Mouse (Mus musculus): ENCODE data around the gene Shbg. TPM values are rescaled to one million over a fixed set of nuclear protein-coding genes. Genes with fewer than 3 reads are reported as not detected.

The Shbg gene
- polyA plus RNA-seq, 1 experiment: 0.42 TPM

DNA sequence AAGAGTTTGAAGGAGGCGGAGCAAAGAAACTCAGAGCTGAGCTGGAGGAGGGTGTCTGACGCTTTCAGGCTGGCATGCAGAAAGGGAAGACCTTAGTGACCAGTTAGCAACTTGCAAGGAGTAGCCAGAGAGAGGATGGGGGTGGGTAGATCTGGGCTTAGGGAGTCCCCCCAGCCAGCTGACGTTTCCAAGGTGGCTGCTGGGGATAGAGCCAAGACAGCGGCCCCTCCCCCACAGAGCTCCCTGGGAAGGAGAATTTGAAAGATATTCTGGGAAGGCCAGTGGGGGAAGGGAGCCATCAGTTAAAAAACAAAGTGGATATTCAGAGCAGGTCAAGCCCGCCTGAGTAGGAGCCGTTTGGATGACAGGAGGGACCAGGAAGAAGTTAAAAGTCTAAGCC lies 17.6 kb downstream of the Shbg start:
- Histone ChIP-seq H3K4me1 (ENCODE audit: control insufficient read depth, insufficient read depth, low read length) (peaks cover 2% of the 10 kb centered on the region; the same call in 1 of the 2 replicates), H3K27ac (ENCODE audit: insufficient read depth, low read depth, low read length) (no peak overlapping the region; the same call in 1 of the 2 replicates), H3K36me3 (ENCODE audit: control insufficient read depth, insufficient read depth, low read length) (no peaks in the 10 kb centered on the region), H3K27me3 (replicated peaks; ENCODE audit: control insufficient read depth, insufficient read depth, low read length) (peaks cover 2% of the 10 kb centered on the region; the same call in 1 of the 2 replicates), H3K4me3 (ENCODE audit: insufficient read depth, low read depth, low read length) (no peak overlapping the region)
- 26% methylated on average over 6 of the region's 6 CpGs for WGBS
- DNase-seq: peak; percentile 48
- TF ChIP-seq CTCF (conservative IDR thresholded peaks at IDR 0.05; ENCODE audit: insufficient read depth, insufficient read length, low read depth, low read length) (no peak), POLR2A (IDR thresholded peaks at IDR 0.05; ENCODE audit: low read depth, low read length) (no peak)

DNA sequence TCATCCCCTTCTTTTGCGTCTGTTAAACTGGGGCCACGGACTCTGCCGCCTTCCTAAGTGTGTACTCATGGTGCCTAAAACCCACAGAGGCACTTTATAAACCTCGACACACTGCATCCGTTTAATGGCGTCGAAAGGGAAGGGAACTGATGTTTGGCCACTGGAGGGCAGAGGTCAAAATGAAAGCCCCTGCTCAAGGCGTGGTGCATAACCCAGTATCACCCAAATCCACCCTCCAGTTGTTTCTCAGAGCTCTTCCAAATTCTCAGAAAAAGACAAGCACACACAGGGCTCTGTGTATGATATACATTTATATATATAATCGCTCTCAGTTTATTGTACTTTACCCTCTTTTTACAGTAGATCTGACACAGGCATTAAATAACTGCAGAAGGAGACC lies 18.3 kb downstream of the Shbg start:
- WGBS: 37% methylated on average over 9 of the region's 9 CpGs
- no peak overlapping the region for H3K27ac ChIP-seq (ENCODE audit: insufficient read depth, low read depth, low read length)

DNA sequence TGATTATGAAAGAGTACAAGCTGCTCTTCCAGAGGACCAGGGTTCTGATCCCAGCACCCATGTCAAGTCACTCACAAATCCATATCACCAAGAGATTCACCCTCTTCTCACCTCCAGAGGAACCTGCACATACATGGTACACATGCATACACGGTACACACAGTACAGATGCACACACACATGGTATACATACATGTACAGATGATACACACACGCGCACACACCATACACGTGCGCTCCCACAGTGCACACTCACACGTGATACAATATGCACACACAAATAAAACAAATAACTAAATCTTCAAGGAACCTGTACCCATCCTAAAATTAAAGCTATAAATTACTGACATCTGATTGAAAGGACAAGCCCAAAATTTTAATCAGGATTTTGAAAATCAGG lies 22.9 kb downstream of the Shbg start:
- no peak overlapping the region for H3K27ac ChIP-seq (ENCODE audit: insufficient read depth, low read depth, low read length)
- TF ChIP-seq CTCF (conservative IDR thresholded peaks at IDR 0.05; ENCODE audit: insufficient read depth, insufficient read length, low read depth, low read length) (no peak), POLR2A (IDR thresholded peaks at IDR 0.05; ENCODE audit: low read depth, low read length) (no peak)
- 0 out of 2 replicates have a peak, but pooled peaks cover 2% of the 10 kb centered on the region for H3K36me3 ChIP-seq (ENCODE audit: control insufficient read depth, insufficient read depth, low read length)
- no peak overlapping the region for H3K4me3 ChIP-seq (ENCODE audit: insufficient read depth, low read depth, low read length)
- H3K4me1 ChIP-seq (ENCODE audit: control insufficient read depth, insufficient read depth, low read length): no peaks in the 10 kb centered on the region; the same call in 1 of the 2 replicates
- DNase-seq: no peak
- WGBS: 94% methylated on average over 6 of the region's 6 CpGs
- H3K27me3 ChIP-seq (replicated peaks; ENCODE audit: control insufficient read depth, insufficient read depth, low read length): no peaks in the 10 kb centered on the region

More for the DNA sequence above, 18.3 kb downstream of the Shbg start:
- Histone ChIP-seq H3K36me3 (ENCODE audit: control insufficient read depth, insufficient read depth, low read length) (no peaks in the 10 kb centered on the region), H3K27me3 (replicated peaks; ENCODE audit: control insufficient read depth, insufficient read depth, low read length) (no peaks in the 10 kb centered on the region), H3K4me1 (ENCODE audit: control insufficient read depth, insufficient read depth, low read length) (peaks cover 2% of the 10 kb centered on the region; the same call in 1 of the 2 replicates), H3K4me3 (ENCODE audit: insufficient read depth, low read depth, low read length) (no peak overlapping the region)
- TF ChIP-seq POLR2A (IDR thresholded peaks at IDR 0.05; ENCODE audit: low read depth, low read length) (no peak), CTCF (conservative IDR thresholded peaks at IDR 0.05; ENCODE audit: insufficient read depth, insufficient read length, low read depth, low read length) (no peak)
- DNase-seq: no peak

DNA sequence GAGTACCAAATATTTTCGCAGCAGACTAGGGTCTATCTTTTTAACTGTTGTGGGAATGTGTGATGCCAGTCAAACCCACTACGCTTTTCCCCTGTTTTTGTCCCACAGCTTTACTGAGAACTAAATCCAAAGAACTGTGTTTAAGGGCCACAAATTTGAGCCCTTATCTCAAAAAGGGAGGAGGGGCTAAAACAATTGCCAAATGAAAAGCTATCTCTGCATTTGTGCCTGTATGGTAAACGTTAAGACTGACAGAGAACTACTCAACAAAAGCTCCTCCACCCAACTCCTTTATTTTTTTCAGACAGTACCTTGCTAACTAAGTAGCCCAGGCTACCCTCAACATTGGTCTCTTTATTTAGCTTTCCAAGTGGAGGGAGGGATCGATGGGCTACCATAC lies 24.9 kb downstream of the Shbg start:
- Histone ChIP-seq H3K36me3 (ENCODE audit: control insufficient read depth, insufficient read depth, low read length) (0 out of 2 replicates have a peak, but pooled peaks cover 2% of the 10 kb centered on the region), H3K4me3 (ENCODE audit: insufficient read depth, low read depth, low read length) (no peak overlapping the region), H3K4me1 (ENCODE audit: control insufficient read depth, insufficient read depth, low read length) (no peaks in the 10 kb centered on the region), H3K27me3 (replicated peaks; ENCODE audit: control insufficient read depth, insufficient read depth, low read length) (no peaks in the 10 kb centered on the region), H3K27ac (ENCODE audit: insufficient read depth, low read depth, low read length) (no peak overlapping the region)
- WGBS: 85% methylated on average over 4 of the region's 4 CpGs
- TF ChIP-seq CTCF (conservative IDR thresholded peaks at IDR 0.05; ENCODE audit: insufficient read depth, insufficient read length, low read depth, low read length) (no peak), POLR2A (IDR thresholded peaks at IDR 0.05; ENCODE audit: low read depth, low read length) (no peak)
- no peak for DNase-seq

DNA sequence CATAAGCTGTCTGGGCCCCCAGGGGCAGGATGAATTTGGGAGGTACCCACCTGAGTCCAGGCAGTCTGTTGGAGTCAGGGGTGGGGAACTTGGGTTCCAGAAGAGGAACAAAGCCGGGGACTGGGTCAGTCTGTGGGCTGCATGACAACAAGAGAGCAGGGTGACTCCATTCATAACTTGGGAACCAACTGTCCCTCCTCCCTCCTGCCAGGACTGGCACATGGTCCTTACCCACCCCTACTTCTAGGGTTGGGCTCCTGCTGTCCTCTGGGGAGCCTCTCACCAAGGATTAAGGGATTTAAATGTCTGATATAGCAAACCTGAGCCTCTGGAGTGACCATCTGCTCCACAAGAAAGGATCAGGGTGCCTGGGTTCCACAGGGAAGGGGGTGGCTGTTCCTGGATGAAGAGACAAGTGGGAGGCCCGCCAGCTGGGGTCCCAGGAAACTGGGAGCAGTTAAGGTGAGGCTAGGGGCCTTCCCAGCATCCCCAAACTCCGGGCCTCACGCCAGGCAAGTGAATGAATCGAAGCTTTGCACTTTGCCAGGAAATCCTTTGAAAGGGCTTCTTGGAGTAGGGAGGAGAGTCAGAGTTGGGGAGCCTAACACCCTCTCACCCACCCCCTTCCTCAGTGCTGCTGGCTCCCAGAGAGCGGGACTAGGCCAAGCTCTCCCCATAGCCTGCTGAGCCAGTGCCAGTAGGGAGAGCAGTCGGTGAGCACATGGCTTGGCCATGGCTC lies 25.6 kb downstream of the Shbg start:
- H3K36me3 ChIP-seq (ENCODE audit: control insufficient read depth, insufficient read depth, low read length): 0 out of 2 replicates have a peak, but pooled peaks cover 2% of the 10 kb centered on the region
- no peaks in the 10 kb centered on the region for H3K4me1 ChIP-seq (ENCODE audit: control insufficient read depth, insufficient read depth, low read length)
- TF ChIP-seq POLR2A (IDR thresholded peaks at IDR 0.05; ENCODE audit: low read depth, low read length) (no peak), CTCF (conservative IDR thresholded peaks at IDR 0.05; ENCODE audit: insufficient read depth, insufficient read length, low read depth, low read length) (no peak)
- WGBS: 77% methylated on average over 7 of the region's 7 CpGs
- no peak overlapping the region for H3K27ac ChIP-seq (ENCODE audit: insufficient read depth, low read depth, low read length)
- no peaks in the 10 kb centered on the region for H3K27me3 ChIP-seq (replicated peaks; ENCODE audit: control insufficient read depth, insufficient read depth, low read length)
- no peak overlapping the region for H3K4me3 ChIP-seq (ENCODE audit: insufficient read depth, low read depth, low read length)
- no peak for DNase-seq

DNA sequence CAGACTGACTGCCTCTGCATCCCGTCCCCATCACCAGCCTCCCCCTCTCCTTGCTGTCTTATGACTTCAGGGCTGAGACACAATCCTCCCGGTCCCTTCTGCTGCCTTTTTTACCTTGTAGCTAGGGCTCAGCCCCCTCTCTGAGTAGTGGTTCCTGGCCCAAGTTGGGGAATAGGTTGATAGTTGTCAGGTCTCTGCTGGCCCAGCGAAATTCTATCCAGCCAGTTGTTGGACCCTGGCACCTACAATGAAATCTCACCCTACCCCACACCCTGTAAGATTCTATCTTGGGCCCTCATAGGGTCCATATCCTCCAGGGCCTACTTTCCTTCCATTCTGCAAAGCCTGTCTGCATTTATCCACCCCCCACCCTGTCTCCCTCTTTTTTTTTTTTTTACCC lies 26.3 kb downstream of the Shbg start:
- H3K27ac ChIP-seq (ENCODE audit: insufficient read depth, low read depth, low read length): no peak overlapping the region
- 93% methylated on average over 3 of the region's 3 CpGs for WGBS
- H3K27me3 ChIP-seq (replicated peaks; ENCODE audit: control insufficient read depth, insufficient read depth, low read length): no peaks in the 10 kb centered on the region
- DNase-seq: no peak
- no peak overlapping the region for H3K4me3 ChIP-seq (ENCODE audit: insufficient read depth, low read depth, low read length)
- no peaks in the 10 kb centered on the region for H3K4me1 ChIP-seq (ENCODE audit: control insufficient read depth, insufficient read depth, low read length)
- 0 out of 2 replicates have a peak, but pooled peaks cover 2% of the 10 kb centered on the region for H3K36me3 ChIP-seq (ENCODE audit: control insufficient read depth, insufficient read depth, low read length)
- TF ChIP-seq POLR2A (IDR thresholded peaks at IDR 0.05; ENCODE audit: low read depth, low read length) (no peak), CTCF (conservative IDR thresholded peaks at IDR 0.05; ENCODE audit: insufficient read depth, insufficient read length, low read depth, low read length) (no peak)

DNA sequence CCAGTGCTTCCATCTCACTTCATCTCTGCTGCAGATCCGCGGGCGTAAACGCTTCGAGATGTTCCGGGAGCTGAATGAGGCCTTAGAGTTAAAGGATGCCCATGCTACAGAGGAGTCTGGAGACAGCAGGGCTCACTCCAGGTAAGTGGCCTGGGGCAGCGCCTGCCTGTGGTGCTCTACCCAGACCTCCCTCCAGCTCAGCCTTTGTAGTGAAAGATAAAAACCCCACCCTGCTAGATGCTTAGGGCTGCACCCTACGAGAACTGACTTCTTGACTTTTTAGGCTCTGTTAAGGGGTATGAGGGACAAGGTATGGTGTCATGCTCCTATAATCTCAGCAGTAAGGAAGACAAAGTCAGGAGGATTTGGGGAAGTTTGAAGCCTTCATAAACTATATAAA lies 27.1 kb downstream of the Shbg start:
- Histone ChIP-seq H3K4me3 (ENCODE audit: insufficient read depth, low read depth, low read length) (no peak overlapping the region), H3K27ac (ENCODE audit: insufficient read depth, low read depth, low read length) (no peak overlapping the region), H3K27me3 (replicated peaks; ENCODE audit: control insufficient read depth, insufficient read depth, low read length) (no peaks in the 10 kb centered on the region), H3K4me1 (ENCODE audit: control insufficient read depth, insufficient read depth, low read length) (no peaks in the 10 kb centered on the region), H3K36me3 (ENCODE audit: control insufficient read depth, insufficient read depth, low read length) (0 out of 2 replicates have a peak, but pooled peaks cover 2% of the 10 kb centered on the region)
- WGBS: 93% methylated on average over 8 of the region's 8 CpGs
- TF ChIP-seq POLR2A (IDR thresholded peaks at IDR 0.05; ENCODE audit: low read depth, low read length): no peak
- TF ChIP-seq CTCF (conservative IDR thresholded peaks at IDR 0.05; ENCODE audit: insufficient read depth, insufficient read length, low read depth, low read length): no peak
- no peak for DNase-seq
